Comparison of ENCODE assay signal across 11 mouse cellular contexts in genomic region chr2:44564776-44565692, GRCm38 (mm10).
DNase-seq lines count a peak whose midpoint lies in the region; ATAC-seq lines count a peak whose summit lies in the region.
"Had no signal": no experiment of that assay in that cellular context is flagged by ENCODE, and none has a peak within 500 bp of the region (broad histone marks: within the 10 kb centered on the region; RNA-seq: fewer than 3 reads in every experiment).

No protein-coding gene starts in this region.

- peak; percentile 27 to 54 for DNase-seq in right cerebral cortex, adult 2 months (ENCODE audit: low spot score in 2 of 2)
- no peak for DNase-seq in right cerebral cortex, postnatal 4 days
- peak; percentile 30 to 37 for DNase-seq in cerebellum, postnatal 36 days
- peak; percentile 33 for DNase-seq in layer of hippocampus, adult 9-10 months (ENCODE audit: low spot score)
- DNase-seq in telencephalon, adult 2 months (ENCODE audit: low read depth, low spot score) = peak; percentile 76
- no peak for DNase-seq in adrenal gland, postnatal 10 days
- DNase-seq: heart, postnatal 4 days; kidney, postnatal 36 days had no signal

- no peak for ATAC-seq in megakaryocyte-erythroid progenitor cell, adult 5-6 weeks (replicated peaks; ENCODE audit: low FRiP score, low TSS enrichment, poor library complexity, severe bottlenecking)
- ATAC-seq in activated CD4-positive, CD25-positive, alpha-beta regulatory T cell, adult 4 months = no peak
- ATAC-seq: intestine, embryonic 16.5 days had no signal

Comparison
In these comparisons a context has a peak if more than half of its experiments do, and no peak if none do; other contexts are left out.
1. DNase-seq: peak in right cerebral cortex, adult 2 months (2 of 2), cerebellum, postnatal 36 days (2 of 2), layer of hippocampus, adult 9-10 months (single experiment) and telencephalon, adult 2 months (single experiment); none in right cerebral cortex, postnatal 4 days (single experiment) and adrenal gland, postnatal 10 days (single experiment).